Mouse (Mus musculus) urinary bladder, adult 2 months (tissue): ENCODE results near the gene Srek1. TPM values are rescaled to one million over a fixed set of nuclear protein-coding genes. Genes with fewer than 3 reads are reported as not detected.

ENCODE experiments used
- DNase-seq: peaks from one replicate; pipeline ENCODE4 v3.0.0; 2022; ENCODE audit warnings: low spot score
- polyA plus RNA-seq: library from polyadenylated mRNA; depleted of rRNA; stranded (reverse); fragments of >200 nt; gene quantifications from 2 replicates; pipeline ENCODE4 v1.2.3, GENCODE M21; 2012; rRNA removed

Gene Srek1
- 69.9 and 74.2 TPM in 2 replicates for polyA plus RNA-seq

GRCm38 (mm10) chr13:103774119-103774757, at the start of gene Srek1:
TSS of gene Srek1 (minus strand) at chr13:103774608.
- DNase-seq = peak; percentile 91

- DNase-seq = no peak
These were observed 47.9 kb upstream of the Srek1 start for GRCm38 (mm10) chr13:103822270-103822669.

DNA sequence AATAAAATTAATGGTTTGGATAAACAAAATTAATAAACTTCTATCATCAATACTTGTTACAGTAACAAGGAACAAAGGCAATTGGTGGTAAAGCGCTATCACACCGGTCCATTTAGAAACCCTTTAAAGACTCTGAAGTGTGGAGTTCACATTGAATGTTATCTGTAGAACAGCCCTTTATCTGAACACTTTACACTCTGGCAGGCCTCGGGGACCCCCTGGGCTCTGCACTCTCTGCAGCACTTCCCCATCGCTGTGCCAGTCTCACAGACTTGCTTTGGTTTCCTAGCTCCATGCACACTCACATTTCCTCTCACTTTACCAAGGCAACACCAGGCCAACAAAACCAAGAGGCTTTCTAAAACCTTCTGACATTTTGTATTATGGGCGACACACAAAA, 45.0 kb upstream of the Srek1 start:
- no peak for DNase-seq

- no peak for DNase-seq
These were observed 43.5 kb upstream of the Srek1 start for GRCm38 (mm10) chr13:103817935-103818334.

DNA sequence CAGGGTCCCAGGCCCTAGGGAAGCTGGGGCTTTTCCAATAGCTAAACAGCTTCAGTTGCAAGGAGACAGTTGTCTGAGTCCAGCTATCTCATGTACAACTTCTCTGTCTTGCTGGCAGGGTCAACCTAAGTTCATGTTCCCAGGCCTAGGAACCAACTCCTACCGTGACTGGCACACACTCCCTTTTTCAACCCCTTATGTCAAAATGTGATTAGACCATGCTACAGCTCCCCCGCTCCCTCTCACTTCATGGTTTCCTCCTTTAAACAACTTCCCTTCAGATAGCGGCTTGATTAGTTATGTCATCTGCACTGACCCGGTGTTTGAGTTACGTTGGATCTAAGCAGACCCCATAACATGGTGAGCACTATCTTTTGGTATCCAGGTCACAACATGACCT, 33.1 kb upstream of the Srek1 start:
- DNase-seq = no peak

DNA sequence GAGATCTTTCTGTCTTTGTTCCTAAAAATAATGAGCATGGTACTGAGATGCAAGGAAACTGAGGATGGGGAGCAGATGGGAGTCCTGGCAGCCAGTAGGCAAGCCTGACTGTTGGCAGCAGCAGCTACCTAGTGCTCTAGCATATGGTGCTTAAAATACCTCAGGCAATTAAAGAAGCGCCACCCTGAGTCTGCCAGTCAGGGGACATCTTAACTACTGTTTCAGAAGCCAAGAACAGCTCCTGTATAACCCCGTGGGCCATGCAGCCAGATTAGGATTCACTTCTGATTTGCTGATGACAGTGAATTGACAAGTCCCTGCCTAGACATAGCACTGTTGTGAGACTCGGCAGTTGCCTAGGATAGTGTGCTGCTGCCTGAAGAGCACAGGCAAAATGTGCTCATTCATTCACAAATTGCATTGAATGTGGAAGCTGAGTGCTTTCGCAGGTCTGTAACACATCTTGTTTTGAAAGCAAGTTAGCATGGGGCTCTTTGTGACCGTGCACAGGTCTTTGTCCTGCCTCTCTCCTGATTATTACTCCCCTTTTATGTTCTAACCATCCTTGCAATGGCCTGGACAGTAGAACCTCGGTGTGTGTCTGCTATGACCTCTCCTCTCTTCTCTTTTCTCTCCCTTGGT, 31.9 kb upstream of the Srek1 start:
- DNase-seq = no peak

- no peak for DNase-seq
These were observed 29.3 kb upstream of the Srek1 start for GRCm38 (mm10) chr13:103803721-103804120.

GRCm38 (mm10) chr13:103801021-103801420, 26.6 kb upstream of the Srek1 start:
- DNase-seq = no peak

DNA sequence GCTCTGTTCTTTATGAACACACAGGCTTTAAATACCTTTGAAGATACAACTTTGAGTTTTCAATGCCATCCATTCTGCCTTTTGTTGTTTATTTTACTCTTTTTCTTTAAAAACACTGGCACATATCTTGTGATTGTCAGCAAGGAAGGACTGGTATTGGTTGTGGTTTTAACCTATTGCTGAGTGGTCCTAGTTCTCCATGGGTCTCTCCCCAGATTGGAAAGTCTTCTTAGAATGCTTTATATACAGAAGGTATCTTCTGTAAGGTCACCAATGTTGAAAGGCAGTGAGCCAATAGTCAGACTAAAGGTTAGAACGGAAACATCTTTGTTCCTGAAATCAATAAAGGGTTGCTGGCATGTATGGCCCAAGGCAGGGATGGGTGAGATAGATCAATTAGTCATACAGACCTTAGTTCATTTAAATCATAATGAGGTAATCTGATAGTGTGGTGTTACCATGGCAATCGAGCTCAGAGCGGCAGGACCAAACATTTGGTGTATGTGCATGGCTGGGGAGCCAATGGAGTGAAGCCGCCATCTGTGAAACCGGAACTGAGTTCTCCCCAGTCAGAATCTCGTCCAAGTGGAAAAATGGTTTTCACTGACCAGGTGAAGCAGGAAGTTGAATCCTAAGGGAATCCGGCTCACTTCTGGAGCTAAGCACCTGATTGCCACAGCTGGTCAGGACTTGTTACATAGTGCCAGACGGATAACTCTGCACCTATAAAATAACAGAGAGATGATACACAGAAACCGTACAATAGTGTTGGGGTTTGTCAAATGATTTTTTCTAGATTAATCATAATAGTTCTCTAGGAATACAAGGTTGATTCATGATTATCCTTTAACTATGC, 20.5 kb upstream of the Srek1 start:
- no peak for DNase-seq

GRCm38 (mm10) chr13:103779922-103780585, 5.6 kb upstream of the Srek1 start:
- no peak for DNase-seq

DNA sequence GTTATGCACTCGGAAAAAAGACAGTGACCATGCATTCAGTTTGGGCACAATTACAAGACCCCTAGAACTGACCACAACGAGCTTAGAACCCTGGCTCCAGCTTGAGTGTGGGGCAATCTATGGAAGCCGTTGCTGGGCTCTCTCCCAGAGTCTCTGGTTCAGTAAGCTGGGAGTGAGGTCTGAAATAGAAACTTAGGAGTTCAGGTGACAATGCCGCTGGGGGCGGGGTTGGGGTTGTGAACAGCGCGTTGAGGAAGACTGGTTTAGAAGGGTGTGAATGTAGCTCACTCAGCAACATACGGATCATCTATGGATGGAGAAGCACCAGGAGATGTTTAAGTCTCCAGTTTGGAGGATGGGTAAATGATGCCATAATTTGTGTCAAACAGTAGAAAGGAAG, 2.7 kb upstream of the Srek1 start:
- DNase-seq = no peak

DNA sequence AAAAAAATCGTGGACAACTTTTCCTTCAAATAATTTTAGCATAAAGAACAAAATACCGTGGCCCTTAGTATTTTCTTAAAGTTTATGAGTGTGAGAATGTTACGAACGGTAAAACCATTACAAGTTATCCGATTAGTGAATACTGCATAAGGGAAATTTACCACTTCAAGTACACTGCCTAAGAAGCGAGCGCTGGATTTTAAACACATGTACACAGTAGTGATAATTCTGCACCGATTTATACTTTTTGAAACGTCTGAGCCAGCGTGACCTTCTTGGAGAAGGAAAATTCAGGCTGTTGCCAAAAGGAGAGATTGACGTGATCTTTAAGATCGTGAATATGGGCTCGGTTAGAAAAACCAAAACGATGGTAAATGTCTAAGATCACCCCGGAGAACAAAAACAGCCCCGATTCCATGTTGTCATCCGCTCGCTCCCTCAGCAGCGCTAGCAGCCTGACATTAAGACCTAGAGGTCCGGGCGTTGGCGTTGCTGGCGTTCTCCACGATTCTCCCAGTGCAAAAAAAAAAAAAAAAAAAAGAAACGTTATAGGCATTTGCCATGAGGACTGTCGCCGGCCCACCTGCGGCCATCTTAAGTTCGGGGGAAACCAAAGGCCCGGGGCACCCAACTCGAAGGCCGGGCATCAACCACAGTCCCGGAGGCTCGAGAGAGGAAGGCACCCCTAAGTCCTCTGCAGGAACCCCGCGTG, 845 bp downstream of the Srek1 start:
- no peak for DNase-seq

DNA sequence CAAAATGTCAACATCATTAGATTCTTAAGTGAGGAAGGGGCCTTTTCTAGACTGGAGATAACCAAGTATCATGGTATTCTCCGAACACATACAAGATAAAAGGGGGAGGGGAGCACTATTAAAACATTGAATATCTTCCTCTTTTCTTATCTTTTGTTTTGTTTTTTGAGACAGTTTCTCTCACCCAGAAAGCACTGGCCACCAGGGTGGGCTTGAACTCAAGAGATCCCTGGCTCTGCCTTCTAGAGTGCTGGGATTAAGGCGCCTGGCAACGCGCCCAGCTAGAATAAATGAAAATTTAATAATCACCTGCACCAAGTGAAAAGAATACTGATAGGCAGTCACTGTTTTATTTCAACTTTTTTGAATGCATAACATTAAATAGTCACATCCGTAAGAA, 1.5 kb downstream of the Srek1 start:
- DNase-seq = no peak

GRCm38 (mm10) chr13:103770821-103771220, 3.6 kb downstream of the Srek1 start:
- no peak for DNase-seq

DNA sequence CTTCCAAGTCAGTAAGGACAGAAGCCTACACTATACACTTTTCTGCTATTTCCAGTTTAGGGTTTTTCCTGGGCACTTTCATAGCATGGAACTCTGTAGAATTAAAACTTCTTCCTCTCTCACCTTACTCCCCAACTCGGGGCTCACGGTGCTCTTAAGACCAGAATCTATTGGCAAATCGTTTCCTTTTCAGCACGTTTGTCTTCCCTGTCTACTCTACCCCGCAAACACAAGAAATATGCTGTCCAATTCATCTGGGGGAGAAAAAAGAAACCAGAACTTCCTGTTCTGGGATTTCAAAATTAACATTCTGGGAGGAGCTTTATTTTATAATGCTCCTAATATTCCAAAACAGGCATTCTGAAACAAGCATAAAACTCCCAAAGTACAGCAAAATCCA, 6.5 kb downstream of the Srek1 start:
- DNase-seq = no peak

DNA sequence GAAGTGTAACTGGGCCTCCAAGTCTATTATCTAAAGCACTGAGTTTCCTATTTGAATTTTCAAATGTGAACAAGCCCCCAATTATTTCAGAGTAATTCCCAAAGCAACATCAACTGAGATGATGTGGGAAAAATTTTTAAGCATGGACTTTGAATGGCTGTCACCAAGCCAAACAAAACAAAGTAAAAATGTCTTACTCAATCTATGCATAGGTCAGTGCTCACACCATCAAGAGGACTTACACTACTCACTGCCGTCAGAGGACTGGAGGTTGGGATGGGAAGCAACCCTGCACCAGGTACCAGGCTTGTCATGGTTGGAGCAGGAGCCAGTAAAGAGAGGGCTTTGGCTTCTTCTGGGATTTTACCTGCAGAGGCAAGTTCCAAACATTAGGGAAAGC, 10.8 kb downstream of the Srek1 start:
- no peak for DNase-seq

DNA sequence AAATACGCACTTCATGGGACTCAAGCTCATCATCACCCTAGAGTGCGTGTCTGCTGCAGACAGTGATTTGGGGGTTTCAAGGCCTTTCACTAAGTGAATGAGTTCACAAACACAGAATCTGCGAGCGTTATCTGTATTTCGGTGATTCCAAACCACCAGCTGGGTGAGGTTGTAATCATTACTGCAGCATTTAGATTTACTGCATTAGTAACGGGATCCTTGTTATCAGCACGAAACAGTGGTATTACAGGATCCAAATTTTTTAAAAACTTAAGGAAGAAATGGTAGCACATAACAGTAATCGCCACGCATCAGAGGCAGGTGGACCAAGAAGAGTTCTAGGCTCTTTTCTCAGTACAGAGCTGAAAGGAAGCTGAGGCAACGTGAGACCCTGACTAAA, 12.4 kb downstream of the Srek1 start:
- no peak for DNase-seq

DNA sequence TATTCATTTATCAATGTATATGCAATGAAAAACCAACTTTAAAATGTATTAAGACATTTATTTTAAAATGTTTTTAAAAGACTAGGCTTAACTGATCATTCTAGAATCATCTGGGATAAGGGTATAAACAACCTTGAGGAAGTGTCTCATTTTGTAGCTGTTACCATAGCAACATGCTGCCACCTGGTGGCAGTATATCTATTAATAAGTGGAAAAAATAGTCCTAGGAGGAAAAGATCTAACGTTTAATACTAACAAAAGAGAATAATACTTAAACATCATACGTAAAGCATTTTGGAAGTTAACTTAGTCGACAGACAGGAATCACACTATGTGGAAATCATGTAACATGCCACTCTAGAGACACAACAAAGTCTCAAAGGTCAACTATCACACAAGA, 23.0 kb downstream of the Srek1 start:
- no peak for DNase-seq

- no peak for DNase-seq
These were observed 28.7 kb downstream of the Srek1 start for GRCm38 (mm10) chr13:103745688-103746087.

GRCm38 (mm10) chr13:103745160-103745559, 29.2 kb downstream of the Srek1 start:
- no peak for DNase-seq

GRCm38 (mm10) chr13:103735330-103736007, 38.9 kb downstream of the Srek1 start:
- no peak for DNase-seq
